Mouse (Mus musculus): ENCODE measurements at regions not wholly inside any gene's neighbourhood (a gene's known extent, or its start where the extent isn't known, plus 50 kb on each side); places are given as distances from the start of the nearest gene placed in this dataset.
"Not testable (repeated sequence)": the region's sequence is repeated elsewhere in the genome, so short reads cannot be mapped to it uniquely, and the experiment has no call there.

DNA sequence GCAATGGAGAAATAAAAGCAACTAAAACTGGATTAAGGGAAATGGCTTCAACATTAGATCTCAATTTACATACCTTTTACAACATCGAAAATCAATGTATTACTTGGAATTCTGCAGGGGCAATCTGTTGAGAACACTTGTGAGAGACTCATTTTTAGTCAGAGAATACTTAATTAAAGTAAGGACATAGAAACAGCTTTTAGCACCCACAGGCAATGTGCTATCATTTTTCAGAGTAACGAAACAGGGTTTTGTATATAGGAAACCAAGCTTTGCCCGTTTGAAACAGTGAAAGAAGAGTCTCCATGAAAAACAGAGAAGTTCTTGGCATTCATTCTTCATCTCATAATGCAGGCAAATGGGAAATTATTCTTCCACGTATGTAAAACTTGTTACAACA, 196.4 kb downstream of the Tdrd3 start:
- DNase-seq (ENCODE audit: extremely low read depth, low read depth, low spot score): no peak

DNA sequence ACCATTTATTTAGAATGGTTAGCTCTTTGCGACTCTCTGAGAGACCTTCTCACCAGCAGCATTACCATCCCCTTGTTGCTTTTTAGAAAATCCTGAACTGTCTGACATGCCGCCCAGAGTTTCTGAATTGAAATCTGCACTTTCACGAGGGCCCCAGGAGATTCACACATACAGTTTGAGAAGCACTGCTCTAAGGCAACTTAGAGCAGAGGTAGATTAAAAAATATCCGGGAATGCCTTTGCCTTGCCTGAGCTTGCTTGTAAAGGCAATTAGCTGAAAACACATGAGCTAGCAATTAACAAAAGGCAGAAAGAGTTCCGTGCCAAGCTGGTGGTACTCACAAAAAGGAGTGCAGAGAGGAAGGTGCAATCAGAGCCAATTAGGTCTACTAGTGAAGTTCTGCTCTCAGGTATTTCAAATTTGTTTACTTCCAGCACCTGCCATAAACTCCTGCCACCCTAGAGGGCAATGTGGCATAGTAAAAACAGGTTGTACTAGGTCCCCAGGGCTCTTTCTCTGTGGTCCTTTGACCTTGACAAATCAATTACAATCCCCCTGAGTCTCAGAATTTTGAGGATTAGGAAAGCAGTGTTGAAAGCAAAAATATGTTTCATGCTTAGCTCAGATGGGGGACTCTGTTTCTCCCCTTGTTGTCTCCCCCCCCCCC, 203.1 kb downstream of the Tdrd3 start:
- DNase-seq (ENCODE audit: extremely low read depth, low read depth, low spot score): no peak

DNA sequence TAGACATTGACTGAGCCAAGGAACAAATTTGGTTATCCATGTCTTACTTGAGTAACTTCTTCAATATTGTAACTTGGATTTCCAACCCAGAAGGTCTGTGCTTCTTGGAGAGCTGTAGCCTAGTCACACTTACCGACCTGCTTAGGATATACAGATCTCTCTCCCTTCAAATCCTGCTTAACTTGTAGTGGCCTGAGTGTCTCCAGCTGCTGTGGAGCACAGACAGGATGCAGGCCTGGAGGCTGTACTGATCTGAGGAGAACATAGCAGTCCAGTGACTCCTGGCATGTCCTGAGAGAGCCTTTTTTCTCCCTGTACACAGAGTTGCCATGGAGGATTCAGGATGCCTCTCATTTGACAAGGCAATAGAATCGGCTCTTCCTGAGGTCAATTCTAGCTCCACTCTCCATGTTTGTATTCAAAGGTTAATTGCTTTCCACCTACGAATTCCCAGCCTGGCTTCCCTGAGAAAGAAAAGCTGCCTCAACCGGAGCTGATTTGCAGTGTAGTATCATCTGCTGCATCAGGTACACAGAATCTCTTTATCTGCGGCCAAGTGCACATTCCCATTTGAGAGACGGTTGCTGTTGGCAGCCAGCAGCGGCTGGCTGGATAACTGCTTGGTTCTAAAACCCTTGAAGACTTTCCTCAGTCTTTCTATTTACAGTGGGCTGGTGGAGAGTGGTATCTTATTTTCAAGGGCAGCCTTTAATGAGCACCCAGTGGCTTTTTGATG, 214.8 kb downstream of the Tdrd3 start:
- DNase-seq (ENCODE audit: extremely low read depth, low read depth, low spot score): no peak

DNA sequence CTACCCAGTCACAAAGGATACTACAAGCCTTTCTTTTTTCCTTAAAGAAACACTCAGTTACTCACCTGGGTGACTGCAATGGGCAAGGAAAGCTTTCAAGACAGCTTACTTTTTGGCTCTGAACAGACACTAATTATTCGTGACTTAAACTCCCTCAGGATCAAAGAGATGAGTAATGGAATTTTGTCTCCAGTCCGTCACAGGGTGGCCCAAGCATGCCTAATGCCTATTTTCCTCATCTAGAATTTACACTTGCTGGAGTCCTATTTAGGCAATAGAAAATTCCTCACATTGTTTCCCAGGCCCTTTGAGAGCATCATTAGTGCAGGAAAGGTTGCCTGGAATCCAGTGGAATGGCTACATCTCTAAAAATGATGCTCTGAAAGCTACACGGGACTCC, 218.2 kb downstream of the Tdrd3 start:
- no peak for DNase-seq (ENCODE audit: extremely low read depth, low read depth, low spot score)

DNA sequence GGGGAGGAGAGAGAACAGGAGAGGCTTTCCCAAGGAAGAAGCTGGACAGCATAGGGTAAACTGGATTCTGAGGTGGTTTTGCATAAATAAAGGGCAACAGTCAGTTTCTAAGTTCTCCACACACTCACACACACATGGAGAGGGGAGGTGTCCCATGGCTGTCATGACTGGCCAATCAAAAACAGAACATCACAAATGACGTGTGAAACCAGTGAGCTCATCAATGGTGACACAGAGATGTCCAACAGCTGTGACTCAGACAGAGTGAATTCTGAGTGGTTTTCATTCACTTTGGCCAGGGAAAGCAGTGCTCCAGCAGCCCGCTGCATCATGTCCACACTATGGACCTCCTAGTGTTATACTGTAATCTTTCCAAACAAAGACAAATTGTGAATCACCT, 220.7 kb downstream of the Tdrd3 start:
- no peak for DNase-seq (ENCODE audit: extremely low read depth, low read depth, low spot score)

DNA sequence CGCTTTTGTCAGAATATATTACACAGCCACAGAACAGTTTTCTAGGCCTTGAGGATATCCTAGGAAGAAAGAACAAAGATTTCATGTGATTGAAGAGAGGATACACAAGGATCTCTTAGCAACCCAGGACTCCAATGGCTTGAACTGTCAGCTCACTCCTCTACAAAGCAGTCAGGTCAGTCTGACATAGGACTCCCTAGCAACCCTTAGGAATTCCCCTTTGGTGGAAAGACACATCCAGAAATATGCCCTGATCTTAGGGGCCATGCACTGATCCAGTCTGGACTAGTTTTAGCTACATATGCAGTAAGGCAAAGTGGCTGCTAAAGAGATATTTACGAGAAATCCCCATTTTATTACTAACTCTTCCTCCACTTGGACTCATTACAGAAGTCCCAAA, 251.5 kb downstream of the Tdrd3 start:
- DNase-seq (ENCODE audit: extremely low read depth, low read depth, low spot score): no peak

DNA sequence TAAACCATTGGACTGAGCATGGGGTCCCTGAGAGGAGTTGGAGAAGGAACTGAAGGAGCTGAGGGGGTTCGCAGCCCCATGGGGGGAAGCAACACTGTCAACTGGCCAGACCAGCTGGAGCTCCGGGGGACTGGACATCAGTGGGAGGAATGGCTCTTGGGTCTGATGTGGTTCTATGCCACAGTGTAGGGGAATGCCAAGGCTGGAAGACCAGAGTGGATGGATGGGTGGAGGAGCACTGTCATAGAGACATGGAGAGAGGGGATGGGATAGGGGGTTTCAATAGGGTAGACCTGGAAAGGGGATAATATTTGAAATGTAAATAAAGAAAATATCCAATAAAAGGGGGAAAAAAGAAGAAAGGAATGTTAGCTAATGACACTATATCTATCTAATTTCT, 253.1 kb downstream of the Tdrd3 start:
- DNase-seq (ENCODE audit: extremely low read depth, low read depth, low spot score): no peak

DNA sequence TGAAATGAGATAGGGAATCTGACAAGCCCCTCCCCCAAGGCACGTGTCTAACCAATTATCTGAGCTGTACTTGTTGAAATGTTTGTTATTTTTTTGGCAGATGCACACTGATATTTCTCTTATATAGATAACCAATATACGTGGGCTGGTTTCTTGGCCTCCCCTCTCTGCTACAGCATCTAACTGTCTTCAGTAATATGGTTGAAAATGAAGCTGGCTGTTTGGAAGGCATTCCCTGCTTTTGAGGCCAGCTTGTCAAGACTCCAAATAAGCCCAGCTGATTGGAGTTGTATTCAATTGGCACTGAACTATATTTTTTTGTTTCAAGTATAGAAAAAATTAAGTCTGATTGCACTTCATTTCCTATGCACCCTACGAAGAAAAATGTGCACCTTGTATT, 264.3 kb downstream of the Tdrd3 start:
- no peak for DNase-seq (ENCODE audit: extremely low read depth, low read depth, low spot score)

DNA sequence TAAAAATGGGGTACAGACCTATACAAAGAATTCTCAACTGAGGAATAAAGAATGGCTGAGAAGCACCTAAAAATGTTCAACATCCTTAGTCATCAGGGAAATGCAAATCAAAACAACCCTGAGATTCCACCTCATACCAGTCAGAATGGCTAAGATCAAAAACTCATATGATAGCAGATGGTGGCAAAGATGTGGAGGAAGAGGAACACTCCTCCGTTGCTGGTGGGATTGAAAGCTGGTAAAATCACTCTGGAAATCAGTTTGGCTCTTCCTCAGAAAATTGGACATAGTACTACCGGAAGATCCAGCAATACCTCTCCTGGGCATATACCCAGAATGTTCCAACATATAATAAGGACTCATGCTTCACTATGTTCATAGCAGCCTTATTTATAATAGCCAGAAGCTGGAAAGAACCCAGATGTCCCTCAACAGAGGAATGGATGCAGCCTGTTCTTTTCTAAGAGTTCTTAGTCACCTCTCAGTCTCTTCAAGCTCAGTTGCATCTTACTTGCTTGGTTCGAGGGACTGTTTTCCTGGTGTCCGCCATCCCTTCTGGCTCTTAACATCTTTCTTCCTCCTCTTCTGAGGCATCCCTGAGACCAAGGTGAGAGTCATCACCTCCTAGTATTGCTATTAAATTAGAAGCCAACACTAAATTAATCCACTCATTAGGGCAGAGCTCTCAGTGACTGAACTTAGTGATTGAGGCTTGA, 266.8 kb downstream of the Tdrd3 start:
- DNase-seq (ENCODE audit: extremely low read depth, low read depth, low spot score): not testable (repeated sequence)

DNA sequence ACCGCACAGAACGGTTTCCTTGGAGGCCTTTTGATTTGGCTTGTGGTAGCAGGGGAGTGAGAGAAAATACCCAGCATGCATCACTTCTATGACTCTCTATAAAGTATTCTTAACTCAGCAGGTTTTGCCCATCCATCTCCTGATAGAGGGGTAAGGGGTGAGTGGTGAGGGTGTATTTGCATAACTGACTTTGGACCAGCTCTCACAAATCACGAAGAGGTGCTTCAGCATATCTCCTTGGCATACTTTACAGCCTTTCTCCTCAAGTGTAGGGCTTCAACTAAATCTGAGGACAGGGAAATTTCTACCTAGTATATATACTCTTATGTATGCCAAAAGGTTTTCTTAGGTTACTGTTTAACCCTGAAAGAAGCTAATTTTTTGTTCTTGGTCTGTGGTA, 273.4 kb downstream of the Tdrd3 start:
- no peak for DNase-seq (ENCODE audit: extremely low read depth, low read depth, low spot score)

DNA sequence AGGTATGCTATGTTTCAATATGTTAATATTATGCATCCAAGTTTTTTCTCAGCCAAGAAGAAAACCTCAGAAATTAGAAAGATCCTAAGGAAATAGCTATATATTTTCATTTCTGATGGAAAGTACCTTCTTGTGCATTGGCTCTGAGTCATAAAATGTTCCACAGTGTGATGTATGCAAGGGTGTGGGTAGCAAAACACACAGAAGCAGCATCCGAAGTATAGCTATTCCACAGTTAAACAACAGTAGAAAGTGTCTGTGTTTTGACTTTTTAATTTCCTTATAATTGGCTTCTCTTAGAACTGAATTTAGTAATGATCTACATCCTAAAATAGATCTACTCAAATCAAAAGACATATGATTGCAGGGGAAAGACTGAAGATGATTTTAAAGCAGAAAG, 320.0 kb downstream of the Tdrd3 start:
- DNase-seq (ENCODE audit: extremely low read depth, low read depth, low spot score): no peak

DNA sequence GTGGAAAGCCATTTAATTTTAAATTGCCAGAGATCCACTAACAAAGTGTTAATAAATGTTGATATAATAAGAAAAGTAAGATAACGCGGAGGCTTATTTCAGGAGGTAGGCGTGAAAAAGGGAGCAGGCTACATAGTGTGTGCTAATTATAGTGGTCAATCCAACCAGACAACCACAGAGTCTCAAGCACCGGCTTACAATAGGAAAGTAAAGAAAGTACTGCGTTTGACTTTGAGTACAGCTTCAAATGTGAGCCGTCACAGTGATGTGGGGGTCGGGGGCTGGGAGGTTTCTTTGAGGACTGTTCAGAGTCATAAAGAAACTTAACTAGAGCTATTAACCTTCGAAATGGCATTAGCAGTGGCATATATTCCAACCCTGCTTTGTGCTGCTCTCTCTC, 329.1 kb downstream of the Tdrd3 start:
- DNase-seq (ENCODE audit: extremely low read depth, low read depth, low spot score): no peak

DNA sequence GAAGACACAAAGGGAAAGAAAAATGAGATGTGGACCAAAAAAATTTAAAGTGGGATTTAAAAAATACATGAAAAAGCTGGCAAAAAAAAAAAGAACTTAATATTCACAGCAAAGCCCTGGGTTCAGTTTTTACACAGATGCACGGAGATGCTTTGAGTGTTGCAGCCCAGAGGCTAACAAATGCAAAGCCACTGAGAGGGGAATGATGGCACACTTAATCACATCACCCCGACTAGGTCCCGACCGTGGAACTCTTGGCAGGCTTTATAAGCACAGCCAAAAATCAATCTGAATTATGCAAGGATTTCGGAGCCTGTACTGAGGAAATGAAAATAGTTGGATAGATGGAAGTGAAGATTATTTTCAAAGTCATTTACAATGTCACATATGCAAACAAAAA, 329.6 kb downstream of the Tdrd3 start:
- no peak for DNase-seq (ENCODE audit: extremely low read depth, low read depth, low spot score)

DNA sequence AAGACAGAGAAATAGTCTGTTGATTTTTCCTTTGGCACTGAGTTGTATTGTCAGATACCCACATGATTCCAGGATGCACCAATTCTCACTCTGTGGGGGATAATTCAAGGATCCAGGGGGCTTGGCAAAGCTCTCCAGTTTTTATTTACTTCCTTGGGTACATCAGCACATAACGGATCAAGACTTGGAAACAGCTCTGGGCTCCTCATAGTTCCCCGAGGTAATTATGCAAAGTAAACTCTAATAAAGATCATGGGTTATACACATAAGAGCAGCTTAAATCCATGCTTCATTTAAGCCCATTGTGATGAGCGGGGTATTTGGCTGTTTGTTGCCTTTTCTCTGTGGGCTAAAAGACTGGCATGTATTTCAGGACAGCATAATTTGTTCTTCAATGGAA, 332.6 kb downstream of the Tdrd3 start:
- no peak for DNase-seq (ENCODE audit: extremely low read depth, low read depth, low spot score)

DNA sequence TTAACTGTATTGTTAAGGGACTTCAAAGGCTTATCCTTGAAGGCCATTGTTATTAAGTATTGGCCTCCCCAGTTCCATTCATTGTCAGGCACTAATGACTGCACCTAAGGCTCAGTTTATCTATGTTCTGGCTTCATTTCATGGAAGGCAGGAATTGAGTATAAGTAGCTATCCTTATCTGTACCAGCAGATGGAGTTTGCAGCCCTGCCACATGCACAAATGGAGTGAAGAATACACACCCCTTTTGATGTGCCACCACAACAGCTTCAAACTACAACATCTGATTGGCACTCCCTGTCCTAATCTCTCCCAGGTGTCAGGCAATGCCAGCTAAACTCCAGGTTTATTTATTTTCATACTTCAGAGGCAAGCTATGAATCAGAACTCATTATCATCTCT, 333.3 kb downstream of the Tdrd3 start:
- no peak for DNase-seq (ENCODE audit: extremely low read depth, low read depth, low spot score)

DNA sequence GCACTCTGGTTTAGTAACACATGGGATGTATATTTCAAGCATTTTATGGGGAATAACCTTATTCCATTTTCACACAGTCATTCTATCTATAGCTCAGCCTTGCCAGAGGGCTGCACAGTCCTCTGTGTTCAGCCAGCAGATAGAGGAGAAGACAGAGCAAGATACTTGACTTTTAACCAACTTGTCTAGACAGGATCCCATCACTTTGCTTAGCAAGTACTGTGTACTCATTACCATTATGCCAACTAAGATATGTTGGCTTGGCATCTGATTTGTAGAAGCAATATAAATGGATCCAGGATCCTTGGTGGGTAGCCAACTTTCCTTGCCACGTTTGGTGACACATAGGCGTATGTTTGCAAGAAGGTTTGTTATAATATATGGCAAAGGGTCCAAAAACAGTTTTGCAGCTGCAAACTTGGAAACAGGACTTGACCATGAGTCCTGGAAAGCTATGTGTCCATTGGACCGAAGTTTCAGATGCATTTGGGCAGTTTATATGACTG, 334.3 kb downstream of the Tdrd3 start:
- DNase-seq (ENCODE audit: extremely low read depth, low read depth, low spot score): no peak

DNA sequence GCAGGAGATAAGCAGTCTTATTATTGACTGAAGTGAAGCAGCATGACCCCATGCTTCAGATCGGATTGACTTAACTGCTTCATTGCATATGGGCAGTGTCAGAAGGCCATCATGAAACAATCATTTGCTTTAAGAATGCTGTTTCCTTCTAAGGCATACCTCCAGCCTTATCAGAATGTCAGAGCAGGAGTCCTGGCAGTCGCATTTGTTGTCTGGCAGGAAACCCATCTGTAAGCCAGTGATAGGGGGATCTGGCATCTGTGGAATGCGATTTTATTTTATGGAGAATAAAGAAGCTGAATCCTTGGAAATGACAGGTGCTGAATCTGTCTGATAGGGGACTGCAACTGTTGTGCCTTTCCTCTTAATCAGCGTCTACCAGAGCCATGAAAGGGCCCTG, 338.3 kb downstream of the Tdrd3 start:
- DNase-seq (ENCODE audit: extremely low read depth, low read depth, low spot score): no peak

DNA sequence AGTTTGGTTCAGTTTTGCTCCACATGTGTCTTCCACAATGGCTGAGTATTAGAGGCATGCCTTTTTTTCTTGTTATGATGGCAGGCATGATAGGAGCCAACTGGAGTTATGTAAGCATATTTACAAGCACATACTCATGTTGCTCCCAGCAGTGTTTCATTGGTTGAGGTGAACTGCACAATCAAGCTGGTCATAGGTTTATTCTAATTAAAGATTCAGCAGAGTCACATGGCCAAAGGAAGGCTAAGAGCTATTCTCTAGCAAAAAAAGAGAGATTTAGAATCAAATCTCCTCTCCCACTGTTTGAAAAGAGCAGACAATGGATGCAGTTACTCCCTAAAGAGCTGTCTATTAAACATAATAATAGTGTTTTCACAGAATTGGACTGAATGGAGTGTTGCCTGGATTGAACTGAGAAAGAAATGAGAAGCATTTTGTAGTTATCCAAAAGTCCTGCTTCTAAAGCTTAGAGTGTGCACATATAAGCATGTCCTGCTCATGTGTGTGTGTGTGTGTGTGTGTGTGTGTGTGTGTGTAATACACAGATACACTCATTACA, 359.0 kb downstream of the Tdrd3 start:
- no peak for DNase-seq (ENCODE audit: extremely low read depth, low read depth, low spot score)

DNA sequence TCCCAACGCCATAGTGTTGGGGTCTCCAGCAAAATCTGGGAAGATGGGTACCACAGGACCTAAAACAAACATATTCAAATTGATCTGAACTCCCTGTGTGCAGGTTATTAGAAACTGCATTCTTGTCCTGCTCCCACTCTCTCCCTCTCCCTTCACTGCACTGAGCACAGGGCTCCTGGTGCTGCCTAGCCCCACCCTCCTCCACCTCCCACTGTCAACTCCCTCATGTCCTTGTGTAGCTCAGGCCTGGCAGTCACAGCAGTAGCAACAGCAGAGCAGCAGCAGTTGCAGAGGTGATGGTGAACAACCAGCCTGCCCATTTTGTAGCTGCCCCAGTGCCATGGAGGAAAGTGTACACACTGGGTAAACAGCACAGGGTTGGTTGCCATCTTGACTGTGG, 383.4 kb downstream of the Tdrd3 start:
- DNase-seq (ENCODE audit: extremely low read depth, low read depth, low spot score): no peak

DNA sequence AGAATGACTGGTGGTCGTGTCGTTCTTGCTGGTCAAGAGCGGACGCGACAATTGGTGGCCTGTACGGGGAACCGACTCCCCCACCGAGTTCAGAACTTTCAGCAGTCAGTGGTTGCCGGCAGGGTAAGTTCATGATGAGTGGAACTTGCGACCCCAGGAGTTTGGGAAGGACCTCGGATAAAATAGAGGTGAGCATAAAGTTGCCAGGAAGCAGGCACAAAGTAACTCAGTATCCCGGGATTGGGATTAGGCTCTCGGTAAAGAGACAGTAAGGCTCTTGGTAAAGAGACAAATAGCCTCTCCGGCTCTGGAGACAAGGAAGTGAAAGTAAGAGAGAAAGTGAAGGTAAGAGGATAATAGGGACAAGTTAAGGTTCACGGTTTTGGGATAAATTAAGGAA, 393.2 kb downstream of the Tdrd3 start:
- not testable (repeated sequence) for DNase-seq (ENCODE audit: extremely low read depth, low read depth, low spot score)

DNA sequence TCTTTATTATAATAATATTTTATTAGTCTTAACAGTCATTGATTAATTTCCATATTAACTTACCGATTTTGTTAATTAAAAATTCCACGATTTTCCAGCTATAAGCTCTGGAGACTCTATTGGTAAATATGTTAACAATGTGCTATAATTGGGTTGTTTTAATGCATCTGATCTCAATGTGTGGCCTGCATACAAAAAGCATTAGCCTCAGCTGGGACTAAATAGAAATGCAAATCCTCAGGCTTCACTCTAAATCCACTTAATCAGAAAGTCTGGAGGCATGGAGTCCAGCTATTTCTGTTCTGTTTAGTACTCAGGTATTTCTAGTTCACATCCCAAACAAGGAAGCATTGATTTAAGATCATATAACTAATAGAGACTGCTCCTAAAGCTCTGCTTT, 427.7 kb downstream of the Tdrd3 start:
- no peak for DNase-seq (ENCODE audit: extremely low read depth, low read depth, low spot score)

DNA sequence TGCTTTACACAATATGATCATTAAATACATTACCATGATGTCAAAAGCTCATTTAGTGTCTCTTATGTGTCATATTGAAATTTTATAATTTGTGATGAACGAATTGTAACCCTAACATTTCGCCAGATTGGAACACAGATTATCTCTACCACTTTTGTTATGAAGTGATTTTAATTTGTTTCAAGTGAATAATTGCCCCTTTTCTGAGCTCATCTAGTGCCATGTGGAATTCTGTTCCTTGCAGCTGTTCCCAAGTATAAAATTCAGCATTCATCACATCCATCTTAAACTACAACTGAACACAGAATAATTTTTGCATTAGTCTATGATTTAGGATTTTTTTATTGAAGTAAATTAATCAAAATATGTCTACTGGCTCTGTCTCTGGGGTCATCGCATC, 445.0 kb downstream of the Tdrd3 start:
- no peak for DNase-seq (ENCODE audit: extremely low read depth, low read depth, low spot score)

Data from fat pad, adult 2 months (tissue).